In genomic region chr2:156422631-156423030, GRCm38 (mm10) we compare ENCODE assay signal across 10 mouse cellular contexts. TPM values are rescaled to one million over a fixed set of nuclear protein-coding genes. Genes with fewer than 3 reads are reported as not detected.
DNase-seq lines count a peak whose midpoint lies in the region; ATAC-seq lines count a peak whose summit lies in the region.
"Had no signal": no experiment of that assay in that cellular context is flagged by ENCODE, and none has a peak within 500 bp of the region (broad histone marks: within the 10 kb centered on the region; RNA-seq: fewer than 3 reads in every experiment).

No protein-coding gene starts in this region.

- H3K36me3 ChIP-seq in heart, embryonic 12.5 days: no peaks in the 10 kb centered on the region
- H3K36me3 ChIP-seq in hindbrain, embryonic 10.5 days: no peaks in the 10 kb centered on the region
- H3K36me3 ChIP-seq in midbrain, embryonic 10.5 days: no peaks in the 10 kb centered on the region
- H3K36me3 ChIP-seq in liver, embryonic 11.5 days (ENCODE audit: control insufficient read depth, insufficient read depth, low read length): no peaks in the 10 kb centered on the region

- H3K9ac ChIP-seq in heart, embryonic 12.5 days: no peak overlapping the region
- no peak overlapping the region for H3K9ac ChIP-seq in liver, embryonic 11.5 days (ENCODE audit: low read depth, low read length)

- DNase-seq in heart, postnatal 4 days: no peak
- DNase-seq in hindbrain, embryonic 10.5 days (ENCODE audit: low spot score): no peak
- DNase-seq in midbrain, embryonic 10.5 days (ENCODE audit: low spot score): no peak
- DNase-seq in left cerebral cortex, adult 8-10 months (ENCODE audit: low spot score in 2 of 2): no peak
- no peak for DNase-seq in left cerebral cortex, adult 18-20 months (ENCODE audit: low spot score in 2 of 2)
- no peak for DNase-seq in liver, embryonic 11.5 days (ENCODE audit: low spot score)
- DNase-seq: adrenal gland, adult 2 months; right cerebral cortex, adult 18-20 months had no signal

- H3K4me1 ChIP-seq in heart, embryonic 12.5 days (replicated peaks): peaks cover 17% of the 10 kb centered on the region
- peaks cover 4% of the 10 kb centered on the region; the same call in 1 of the 2 replicates for H3K4me1 ChIP-seq in brown adipose tissue, adult 24 weeks (ENCODE audit: control insufficient read depth, insufficient read depth, insufficient read length, low read length)
- peaks cover 30% of the 10 kb centered on the region for H3K4me1 ChIP-seq in hindbrain, embryonic 10.5 days (replicated peaks)
- peaks cover 33% of the 10 kb centered on the region for H3K4me1 ChIP-seq in midbrain, embryonic 10.5 days
- H3K4me1 ChIP-seq in liver, embryonic 11.5 days (replicated peaks; ENCODE audit: control insufficient read depth, insufficient read depth, low read length): peaks cover 9% of the 10 kb centered on the region

- H3K27me3 ChIP-seq in heart, embryonic 12.5 days (replicated peaks): peaks cover 48% of the 10 kb centered on the region
- H3K27me3 ChIP-seq in hindbrain, embryonic 10.5 days (ENCODE audit: insufficient read depth, poor library complexity, severe bottlenecking): peaks cover 73% of the 10 kb centered on the region
- peaks cover 70% of the 10 kb centered on the region for H3K27me3 ChIP-seq in midbrain, embryonic 10.5 days (ENCODE audit: low read depth, poor library complexity, severe bottlenecking)
- peaks cover 67% of the 10 kb centered on the region for H3K27me3 ChIP-seq in liver, embryonic 11.5 days (replicated peaks; ENCODE audit: control insufficient read depth, insufficient read depth, low read length)

- ATAC-seq in heart, embryonic 12.5 days (ENCODE audit: insufficient number of reproducible peaks, low FRiP score): no peak
- ATAC-seq in liver, embryonic 11.5 days (replicated peaks; ENCODE audit: low FRiP score): no peak

- WGBS in heart, embryonic 12.5 days: 4% methylated on average over 8 of the region's 8 CpGs
- WGBS in hindbrain, embryonic 10.5 days: 20% methylated on average over 8 of the region's 8 CpGs
- WGBS in midbrain, embryonic 10.5 days: 9% methylated on average over 8 of the region's 8 CpGs
- 3% methylated on average over 8 of the region's 8 CpGs for WGBS in liver, embryonic 11.5 days

- H3K4me2 ChIP-seq in heart, embryonic 12.5 days: peak overlapping the region; percentile 41
- H3K4me2 ChIP-seq in liver, embryonic 11.5 days: no peak overlapping the region

- 0 out of 2 replicates have a peak overlapping the region, but pooled peaks have one; percentile 7 for H3K4me3 ChIP-seq in heart, embryonic 12.5 days
- H3K4me3 ChIP-seq in brown adipose tissue, adult 24 weeks (ENCODE audit: insufficient read depth, low read depth, low read length): 0 out of 2 replicates have a peak overlapping the region, but pooled peaks have one; percentile 2
- H3K4me3 ChIP-seq in hindbrain, embryonic 10.5 days: peak overlapping the region; percentile 18; the same call in 1 of the 2 replicates
- H3K4me3 ChIP-seq in midbrain, embryonic 10.5 days: peak overlapping the region; percentile 77; the same call in 1 of the 2 replicates
- no peak overlapping the region for H3K4me3 ChIP-seq in liver, embryonic 11.5 days (ENCODE audit: low read depth, low read length)

- no peak overlapping the region for H3K27ac ChIP-seq in heart, embryonic 12.5 days (ENCODE audit: poor library complexity, severe bottlenecking)
- H3K27ac ChIP-seq in brown adipose tissue, adult 24 weeks (replicated peaks; ENCODE audit: low read depth, low read length): no peak overlapping the region
- H3K27ac ChIP-seq in hindbrain, embryonic 10.5 days: no peak overlapping the region
- no peak overlapping the region for H3K27ac ChIP-seq in midbrain, embryonic 10.5 days (replicated peaks)
- H3K27ac ChIP-seq in liver, embryonic 11.5 days (ENCODE audit: low read depth, low read length): no peak overlapping the region

- H3K9me3 ChIP-seq in heart, embryonic 12.5 days (replicated peaks): no peaks in the 10 kb centered on the region
- H3K9me3 ChIP-seq in hindbrain, embryonic 10.5 days: no peaks in the 10 kb centered on the region
- H3K9me3 ChIP-seq in midbrain, embryonic 10.5 days (replicated peaks): no peaks in the 10 kb centered on the region
- H3K9me3 ChIP-seq in liver, embryonic 11.5 days (ENCODE audit: control insufficient read depth, low read length): no peaks in the 10 kb centered on the region

RNA-seq across cellular contexts. Expression of gene Epb41l1, which starts 1.9 kb away (rescaled TPM):
- 1.2 and 1.4 TPM in 2 replicates for polyA plus RNA-seq in heart, embryonic 12.5 days (2016; fragmentation: Nextera tagmentation; extraction: Ambion mirVana)
- 10 to 100 TPM; 20.5 TPM for total RNA-seq in heart, postnatal 4 days (2021)
- polyA plus RNA-seq in brown adipose tissue, adult 24 weeks (2012; ENCODE audit: insufficient read depth, insufficient read length, missing spikeins): 23.3 and 29.1 TPM in 2 replicates
- polyA plus RNA-seq in hindbrain, embryonic 10.5 days (2016; fragmentation: Nextera tagmentation; extraction: Ambion mirVana): 1.0 and 2.1 TPM in 2 replicates
- polyA plus RNA-seq in midbrain, embryonic 10.5 days (2016; fragmentation: Nextera tagmentation; extraction: Ambion mirVana): 1.3 and 1.8 TPM in 2 replicates
- total RNA-seq in left cerebral cortex, adult 8-10 months (2022): 100 to 1,000 TPM; 359 to 405 (median 385) TPM
- 100 to 1,000 TPM; 364 to 365 TPM for total RNA-seq in left cerebral cortex, adult 18-20 months (2021)
- 1.4 and 1.5 TPM in 2 replicates for polyA plus RNA-seq in liver, embryonic 11.5 days (2014; fragmentation: Nextera tagmentation; extraction: Ambion mirVana)
